Mouse (Mus musculus) MEL (cell line): Measurements from ENCODE around the gene Tpra1. TPM values are rescaled to one million over a fixed set of nuclear protein-coding genes. Genes with fewer than 3 reads are reported as not detected.

Experiments
- DNase-seq: peaks from one replicate; pipeline ENCODE4 v3.0.0; 2011; ENCODE audit warnings: low read depth, low spot score
- H3K27ac ChIP-seq: 2 replicates; pipeline ENCODE4 v1.5.1; 2012; ENCODE audit warnings: low read depth, mild to moderate bottlenecking, control low read depth, low read length, moderate library complexity; ENCODE audit not compliant: control insufficient read depth
- H3K27me3 ChIP-seq, 2 experiments: fragments of 150-350 bp in 1 of 2; sonication (generic) in 1 of 2; 2 replicates each; pipeline ENCODE4 v1.6.1; 2012; ENCODE audit warnings: low read length in 2 of 2, mild to moderate bottlenecking in 2 of 2, improper control_type of control experiment in 1 of 2, moderate library complexity in 1 of 2; ENCODE audit not compliant: insufficient read depth in 2 of 2, control insufficient read depth in 1 of 2
- H3K36me3 ChIP-seq, 2 experiments: 2 replicates each; pipeline ENCODE4 v1.6.1; 2012 to 2014; ENCODE audit warnings: low read length in 2 of 2, improper control_type of control experiment in 1 of 2, inconsistent platforms in 1 of 2, mild to moderate bottlenecking in 1 of 2; ENCODE audit not compliant: insufficient read depth in 2 of 2, control insufficient read depth in 1 of 2
- H3K4me1 ChIP-seq, 2 experiments: fragments of 150-350 bp in 1 of 2; sonication (generic) in 1 of 2; 2 replicates each; pipeline ENCODE4 v1.6.1; 2012; ENCODE audit warnings: low read length in 2 of 2, improper control_type of control experiment in 1 of 2, mild to moderate bottlenecking in 1 of 2; ENCODE audit not compliant: insufficient read depth in 2 of 2, control insufficient read depth in 1 of 2
- H3K4me3 ChIP-seq, 2 experiments: fragments of 150-350 bp in 1 of 2; sonication (generic) in 1 of 2; 2 replicates each; pipeline ENCODE4 v1.5.1; 2012; ENCODE audit warnings: low read depth in 2 of 2, low read length in 2 of 2, mild to moderate bottlenecking in 2 of 2, moderate library complexity in 2 of 2, control low read depth in 1 of 2, improper control_type of control experiment in 1 of 2; ENCODE audit not compliant: control insufficient read depth in 1 of 2, insufficient read depth in 1 of 2
- H3K79me2 ChIP-seq: 2 replicates; pipeline ENCODE4 v1.6.1; 2012; ENCODE audit warnings: mild to moderate bottlenecking, low read length, moderate library complexity; ENCODE audit not compliant: control insufficient read depth, poor library complexity, insufficient read depth
- H3K9ac ChIP-seq: 2 replicates; pipeline ENCODE4 v1.6.1; 2012; ENCODE audit warnings: low read depth, mild to moderate bottlenecking, control low read depth, low read length, moderate library complexity; ENCODE audit not compliant: control insufficient read depth, poor library complexity, severe bottlenecking
- H3K9me3 ChIP-seq: fragments of 150-350 bp; sonication (generic); replicated peaks from 2 replicates; pipeline ENCODE4 v1.6.1; 2012; ENCODE audit warnings: mild to moderate bottlenecking, low read length, improper control_type of control experiment, moderate library complexity; ENCODE audit not compliant: insufficient read depth
- BHLHE40 ChIP-seq: IDR thresholded peaks from 2 replicates; pipeline ENCODE4 v1.6.1; 2012; ENCODE audit warnings: low read depth, mild to moderate bottlenecking, inconsistent platforms, low read length, improper control_type of control experiment, borderline replicate concordance
- CHD1 ChIP-seq: IDR thresholded peaks from 2 replicates; pipeline ENCODE4 v1.6.1; 2012; ENCODE audit warnings: low read depth, mild to moderate bottlenecking, inconsistent platforms, low read length, improper control_type of control experiment
- CHD2 ChIP-seq: IDR thresholded peaks from 2 replicates; pipeline ENCODE4 v1.6.1; 2011; ENCODE audit warnings: low read length, improper control_type of control experiment
- E2F4 ChIP-seq: IDR thresholded peaks from 2 replicates; pipeline ENCODE4 v1.6.1; 2011; ENCODE audit warnings: low read depth, low read length, improper control_type of control experiment, borderline replicate concordance
- ELF1 ChIP-seq: IDR thresholded peaks from 2 replicates; pipeline ENCODE4 v1.6.1; 2014; ENCODE audit warnings: low read depth, mild to moderate bottlenecking, inconsistent platforms, low read length, improper control_type of control experiment, moderate library complexity
- EP300 ChIP-seq, 2 experiments: IDR thresholded peaks; 2 replicates each; pipeline ENCODE4 v1.6.1; 2011; ENCODE audit warnings: improper control_type of control experiment in 2 of 2, low read length in 2 of 2, low read depth in 1 of 2, mild to moderate bottlenecking in 1 of 2
- ETS1 ChIP-seq: IDR thresholded peaks from 2 replicates; pipeline ENCODE4 v1.6.1; 2012; ENCODE audit warnings: low read depth, mild to moderate bottlenecking, inconsistent platforms, low read length, improper control_type of control experiment, moderate library complexity
- GABPA ChIP-seq: IDR thresholded peaks from 2 replicates; pipeline ENCODE4 v1.6.1; 2012; ENCODE audit warnings: low read depth, mild to moderate bottlenecking, inconsistent platforms, low read length, improper control_type of control experiment, moderate library complexity
- HCFC1 ChIP-seq: IDR thresholded peaks from 2 replicates; pipeline ENCODE4 v1.6.1; 2012; ENCODE audit warnings: low read depth, mild to moderate bottlenecking, inconsistent platforms, low read length, improper control_type of control experiment, moderate library complexity
- JUND ChIP-seq: IDR thresholded peaks from 2 replicates; pipeline ENCODE4 v1.6.1; 2011; ENCODE audit warnings: low read depth, mild to moderate bottlenecking, improper control_type of control experiment, low read length
- KAT2A ChIP-seq: conservative IDR thresholded peaks from 2 replicates; pipeline ENCODE4 v1.6.1; 2012; ENCODE audit warnings: low read depth, low read length, improper control_type of control experiment, inconsistent platforms
- MAX ChIP-seq: IDR thresholded peaks from 2 replicates; pipeline ENCODE4 v1.6.1; 2011; ENCODE audit warnings: low read length, improper control_type of control experiment
- MAZ ChIP-seq: IDR thresholded peaks from 2 replicates; pipeline ENCODE4 v1.6.1; 2012; ENCODE audit warnings: low read depth, mild to moderate bottlenecking, inconsistent platforms, low read length, improper control_type of control experiment
- MYC ChIP-seq: IDR thresholded peaks from 2 replicates; pipeline ENCODE4 v1.6.1; 2011; ENCODE audit warnings: low read depth, mild to moderate bottlenecking, low read length, improper control_type of control experiment, moderate library complexity
- NELFE ChIP-seq: IDR thresholded peaks from 2 replicates; pipeline ENCODE4 v1.6.1; 2011; ENCODE audit warnings: low read depth, low read length, improper control_type of control experiment
- POLR2AphosphoS5 ChIP-seq: IDR thresholded peaks from 2 replicates; pipeline ENCODE4 v1.6.1; 2012; ENCODE audit warnings: low read depth, borderline replicate concordance, mild to moderate bottlenecking, inconsistent platforms, low read length, moderate library complexity, mixed read lengths
- RAD21 ChIP-seq: IDR thresholded peaks from 2 replicates; pipeline ENCODE4 v1.6.1; 2011; ENCODE audit warnings: mild to moderate bottlenecking, low read depth, low read length, improper control_type of control experiment
- RCOR1 ChIP-seq: IDR thresholded peaks from 2 replicates; pipeline ENCODE4 v1.6.1; 2012; ENCODE audit warnings: low read depth, mild to moderate bottlenecking, inconsistent platforms, low read length, improper control_type of control experiment
- SIN3A ChIP-seq: IDR thresholded peaks from 2 replicates; pipeline ENCODE4 v1.6.1; 2012; ENCODE audit warnings: low read length, improper control_type of control experiment, inconsistent platforms
- TBP ChIP-seq: IDR thresholded peaks from 2 replicates; pipeline ENCODE4 v1.8.0; 2011; ENCODE audit warnings: low read depth, low read length, improper control_type of control experiment
- UBTF ChIP-seq: IDR thresholded peaks from 2 replicates; pipeline ENCODE4 v1.6.1; 2012; ENCODE audit warnings: low read depth, mild to moderate bottlenecking, inconsistent platforms, low read length, improper control_type of control experiment, moderate library complexity, borderline replicate concordance; ENCODE audit not compliant: insufficient read depth
- USF1 ChIP-seq: IDR thresholded peaks from 2 replicates; pipeline ENCODE4 v1.6.1; 2014; ENCODE audit warnings: low read depth, mild to moderate bottlenecking, inconsistent platforms, low read length, improper control_type of control experiment, moderate library complexity
- ZC3H11A ChIP-seq: IDR thresholded peaks from 2 replicates; pipeline ENCODE4 v1.6.1; 2012; ENCODE audit warnings: low read depth, mild to moderate bottlenecking, inconsistent platforms, low read length, improper control_type of control experiment
- ZMIZ1 ChIP-seq: IDR thresholded peaks from 2 replicates; pipeline ENCODE4 v1.6.1; 2012; ENCODE audit warnings: low read depth, mild to moderate bottlenecking, inconsistent platforms, low read length, improper control_type of control experiment, moderate library complexity
- ZNF384 ChIP-seq: IDR thresholded peaks from 2 replicates; pipeline ENCODE4 v1.6.1; 2012; ENCODE audit warnings: low read depth, mild to moderate bottlenecking, inconsistent platforms, low read length, improper control_type of control experiment
- polyA plus RNA-seq, 2 experiments: library from polyadenylated mRNA; stranded (reverse) in 1 of 2; unstranded in 1 of 2; fragments of >175 nt in 1 of 2; fragments of >200 nt in 1 of 2; gene quantifications; 2 replicates each; pipeline versions ENCODE4 v1.2.1 to v1.2.4; 2012; ENCODE audit warnings: low replicate concordance in 2 of 2, low read depth in 1 of 2; ENCODE audit not compliant: insufficient read length in 2 of 2, insufficient read depth in 1 of 2, missing spikeins in 1 of 2
- total RNA-seq: library from RNA; depleted of rRNA; stranded (reverse); fragments of 300-350 nt; gene quantifications from 2 replicates; pipeline ENCODE4 v1.2.3, GENCODE M21; 2012

Gene Tpra1
- total and polyA plus RNA-seq, 3 experiments, result 22.9 to 42.4 TPM; not detected in 1

DNA sequence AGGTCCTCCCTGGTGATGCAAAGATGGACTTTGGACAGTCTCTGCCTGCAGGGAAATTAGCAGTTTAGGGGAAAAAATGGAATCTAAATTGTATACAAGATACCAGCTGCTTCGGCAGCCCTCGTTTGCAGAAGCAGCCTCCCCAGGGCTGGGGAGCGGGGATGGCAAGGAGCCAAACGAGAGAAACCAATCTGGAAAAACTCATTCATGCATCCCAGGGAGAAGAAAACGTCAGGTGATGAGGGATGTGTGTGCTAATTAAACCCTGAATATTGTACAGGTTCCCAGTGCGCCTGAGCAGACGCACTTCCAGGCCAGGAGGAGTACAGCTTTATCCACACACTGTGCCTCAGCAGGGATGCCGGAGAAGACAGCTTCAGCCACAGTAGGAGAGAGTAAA, 30.5 kb upstream of the Tpra1 start:
- Histone ChIP-seq H3K27me3 (peaks cover 0 to 3% of the 10 kb centered on the region in 2 experiments; a peak in 3 of 4 replicates), H3K36me3 (no peaks in the 10 kb centered on the region), H3K9me3 (no peaks in the 10 kb centered on the region), H3K27ac (no peak overlapping the region), H3K4me1 (no peaks in the 10 kb centered on the region), H3K79me2 (no peaks in the 10 kb centered on the region), H3K9ac (no peak overlapping the region), H3K4me3 (no peak overlapping the region)
- DNase-seq, result no peak
- TF ChIP-seq MYC (no peak), HCFC1 (no peak), RCOR1 (no peak), ETS1 (no peak), USF1 (no peak), MAX (no peak), SIN3A (no peak), E2F4 (no peak), ZNF384 (no peak), KAT2A (no peak), GABPA (no peak), POLR2AphosphoS5 (no peak), ELF1 (no peak), RAD21 (no peak), MAZ (no peak), ZMIZ1 (no peak), JUND (no peak)

- TF ChIP-seq CHD2, result no peak
- TF ChIP-seq MAX, result no peak
- no peak for TF ChIP-seq TBP
- no peak for TF ChIP-seq ETS1
- no peak for TF ChIP-seq ZMIZ1
- TF ChIP-seq UBTF, result no peak
- TF ChIP-seq CHD1, result no peak
- no peak for TF ChIP-seq BHLHE40
- TF ChIP-seq ZC3H11A, result no peak
- TF ChIP-seq NELFE, result no peak
- no peak for TF ChIP-seq E2F4
- TF ChIP-seq JUND, result no peak
- TF ChIP-seq POLR2AphosphoS5, result no peak
- TF ChIP-seq USF1, result no peak
- no peak for TF ChIP-seq EP300 (IDR thresholded peaks at IDR 0.05; ENCODE audit: low read depth in 1 of 2, low read length in 2 of 2)
- H3K27me3 ChIP-seq, result no peaks in the 10 kb centered on the region; a peak in 1 of 4 replicates
These were observed 29.2 kb upstream of the Tpra1 start for GRCm38 (mm10) chr6:88872811-88873210.

More at GRCm38 (mm10) chr6:88872811-88873210, 29.2 kb upstream of the Tpra1 start:
- H3K4me1 ChIP-seq, result no peaks in the 10 kb centered on the region
- H3K9ac ChIP-seq, result no peak overlapping the region
- H3K79me2 ChIP-seq, result no peaks in the 10 kb centered on the region
- no peaks in the 10 kb centered on the region for H3K36me3 ChIP-seq
- no peak for DNase-seq
- H3K4me3 ChIP-seq, result no peak overlapping the region
- H3K9me3 ChIP-seq, result no peaks in the 10 kb centered on the region
- H3K27ac ChIP-seq, result no peak overlapping the region
